Mouse (Mus musculus) kidney, adult 2 months (tissue): ENCODE measurements around the gene BC107364. TPM values are rescaled to one million over a fixed set of nuclear protein-coding genes. Genes with fewer than 3 reads are reported as not detected.
A peak's percentile ranks its signal among the peaks of the same experiment; 100 is the strongest.
"Not testable (repeated sequence)": the region's sequence is repeated elsewhere in the genome, so short reads cannot be mapped to it uniquely, and the experiment has no call there.

Experiments used
- DNase-seq: peaks from one replicate; pipeline ENCODE4 v3.0.0; 2021
- H3K27ac ChIP-seq: fragments of 200-500 bp; 2 replicates; pipeline ENCODE4 v1.5.1; 2012; ENCODE audit warnings: low read depth, low read length, control low read depth, inconsistent platforms; ENCODE audit not compliant: insufficient read depth
- H3K27me3 ChIP-seq: fragments of 200-500 bp; replicated peaks from 2 replicates; pipeline ENCODE4 v1.6.1; 2012; ENCODE audit warnings: mild to moderate bottlenecking, moderate library complexity, low read length, inconsistent platforms; ENCODE audit not compliant: control insufficient read depth, insufficient read depth
- H3K36me3 ChIP-seq: fragments of 200-500 bp; 2 replicates; pipeline ENCODE4 v1.6.1; 2012; ENCODE audit warnings: mild to moderate bottlenecking, moderate library complexity, low read length, inconsistent platforms; ENCODE audit not compliant: control insufficient read depth, insufficient read depth
- H3K4me1 ChIP-seq: fragments of 200-500 bp; 2 replicates; pipeline ENCODE4 v1.6.1; 2011; ENCODE audit warnings: low read length; ENCODE audit not compliant: control insufficient read depth, insufficient read depth
- H3K4me3 ChIP-seq: fragments of 200-500 bp; 2 replicates; pipeline ENCODE4 v1.5.1; 2011; ENCODE audit warnings: mild to moderate bottlenecking, low read depth, low read length, control low read depth; ENCODE audit not compliant: insufficient read depth
- CTCF ChIP-seq: fragments of 200-500 bp; conservative IDR thresholded peaks from 2 replicates; pipeline ENCODE4 v1.5.1; 2011; ENCODE audit warnings: low read depth, mild to moderate bottlenecking, control low read depth, low read length, moderate library complexity, mixed read lengths; ENCODE audit not compliant: insufficient read depth, insufficient read length
- POLR2A ChIP-seq: fragments of 200-500 bp; IDR thresholded peaks from one replicate; pipeline ENCODE4 v1.6.1; 2011; ENCODE audit warnings: low read depth, low read length, control low read depth
- WGBS: fragments of 180-500 bp; shearing (Covaris S2); methylation state at CpG from one replicate; pipeline ENCODE4 v1.1.7; 2018; 5-methylcytosine and 5-hydroxymethylcytosine counted together
- polyA plus RNA-seq: library from polyadenylated mRNA; depleted of rRNA; stranded (reverse); fragments of >200 nt; gene quantifications from 2 replicates; pipeline ENCODE4 v1.2.3, GENCODE M21; 2012; rRNA removed

BC107364 gene
- polyA plus RNA-seq, 1 experiment = 0.14 TPM

DNA sequence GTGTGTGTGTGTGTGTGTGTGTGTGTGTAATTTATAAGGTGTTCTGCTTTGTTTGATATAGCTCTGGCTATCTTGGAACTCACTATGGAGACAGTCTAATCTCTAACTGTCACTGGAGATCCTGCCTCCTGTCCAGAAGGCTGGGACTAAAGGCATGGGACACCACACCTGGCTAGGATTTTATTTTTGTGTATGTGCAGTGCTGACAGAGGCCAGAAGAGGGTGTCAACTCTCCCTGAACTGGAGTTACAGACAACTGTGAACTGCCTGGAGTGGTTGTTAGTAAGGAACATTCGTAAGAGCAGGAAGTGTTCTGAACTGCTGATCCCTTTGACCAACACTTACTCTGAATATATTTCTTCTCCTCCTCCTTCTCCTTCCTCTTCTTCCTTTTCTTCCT lies 49.1 kb downstream of the BC107364 start:
- Histone ChIP-seq H3K4me1 (no peaks in the 10 kb centered on the region), H3K36me3 (no peaks in the 10 kb centered on the region), H3K4me3 (no peak overlapping the region), H3K27me3 (peaks cover 7% of the 10 kb centered on the region), H3K27ac (no peak overlapping the region)
- DNase-seq = no peak
- WGBS = 36% methylated on average over 1 of the region's 1 CpGs
- TF ChIP-seq CTCF = peak; percentile 31; the same call in 1 of the 2 replicates
- TF ChIP-seq POLR2A = no peak

DNA sequence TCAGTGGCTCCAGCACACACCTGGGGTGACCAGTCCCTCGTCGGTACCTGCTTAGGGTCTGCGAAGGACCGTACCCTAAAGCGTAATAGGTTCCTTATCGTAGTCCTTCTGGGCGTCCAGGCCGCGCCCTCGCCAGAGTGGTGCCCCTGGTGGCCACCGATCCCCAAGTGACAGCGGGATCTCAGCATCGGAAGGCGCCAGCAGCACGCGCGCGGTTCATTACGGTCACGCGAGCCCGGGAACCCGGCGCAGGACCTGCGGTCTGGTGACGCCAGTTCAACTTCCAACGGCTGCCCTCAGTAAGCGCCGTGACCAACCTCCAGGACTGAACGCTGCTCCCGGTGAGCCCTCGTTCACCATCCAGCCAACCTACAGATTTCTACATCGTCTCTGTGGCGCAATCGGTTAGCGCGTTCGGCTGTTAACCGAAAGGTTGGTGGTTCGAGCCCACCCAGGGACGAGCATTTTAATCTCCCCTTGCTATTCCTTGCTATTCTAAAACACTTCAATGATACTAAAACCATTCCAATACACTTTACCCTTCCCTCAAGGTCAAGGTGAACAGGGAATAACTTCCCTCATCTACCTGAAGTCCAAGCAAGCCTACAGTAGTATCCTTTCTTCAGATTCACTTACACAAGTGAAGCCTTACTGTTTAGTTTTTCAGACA lies 50.1 kb downstream of the BC107364 start:
- 8% methylated on average over 41 of the region's 41 CpGs for WGBS
- Histone ChIP-seq H3K27ac (no peak overlapping the region), H3K27me3 (peaks cover 7% of the 10 kb centered on the region), H3K4me1 (no peaks in the 10 kb centered on the region), H3K36me3 (no peaks in the 10 kb centered on the region), H3K4me3 (no peak overlapping the region)
- DNase-seq = peak; percentile 4
- TF ChIP-seq POLR2A (no peak), CTCF (0 out of 2 replicates have a peak, but pooled peaks have one; percentile 2)

DNA sequence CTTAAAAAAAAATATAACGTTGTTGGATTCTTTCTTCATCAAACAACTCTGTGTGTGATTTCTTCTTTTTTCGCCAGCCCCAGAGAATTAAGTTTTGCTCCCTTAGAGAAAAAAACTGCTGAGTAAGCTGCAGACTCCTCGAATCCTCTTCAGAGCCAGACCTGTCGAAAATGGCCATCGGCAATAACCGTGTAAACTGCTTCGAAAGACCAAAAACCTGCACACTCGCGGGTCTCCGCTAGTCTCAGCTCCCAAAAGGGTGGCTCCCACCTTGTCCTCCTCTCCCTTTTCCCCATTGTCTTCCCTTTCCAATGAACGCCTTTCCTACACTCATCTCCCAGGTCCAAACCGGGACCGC lies 50.7 kb downstream of the BC107364 start:
- Histone ChIP-seq H3K4me1 (no peaks in the 10 kb centered on the region), H3K27ac (no peak overlapping the region), H3K4me3 (no peak overlapping the region), H3K36me3 (no peaks in the 10 kb centered on the region), H3K27me3 (peaks cover 7% of the 10 kb centered on the region)
- TF ChIP-seq CTCF = no peak
- no peak for TF ChIP-seq POLR2A
- no peak for DNase-seq
- 5% methylated on average over 13 of the region's 13 CpGs for WGBS

DNA sequence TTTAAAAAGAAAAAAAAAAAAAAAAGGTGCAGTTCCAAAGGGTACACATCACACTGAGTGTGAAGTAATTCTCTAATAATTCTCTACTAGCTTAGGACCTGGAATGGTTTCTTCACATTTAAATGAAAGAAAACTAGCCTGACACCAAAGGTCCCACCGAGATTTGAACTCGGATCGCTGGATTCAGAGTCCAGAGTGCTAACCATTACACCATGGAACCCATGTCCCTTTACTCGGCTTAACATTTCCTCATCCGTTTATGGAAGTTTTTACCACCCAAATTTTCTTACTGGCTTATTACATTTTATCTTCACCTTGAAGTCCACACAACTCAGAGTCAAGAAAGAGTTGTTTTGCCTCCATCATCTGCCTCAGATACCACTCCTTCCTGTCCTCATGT lies 53.2 kb downstream of the BC107364 start:
- 8% methylated on average over 5 of the region's 5 CpGs for WGBS
- Histone ChIP-seq H3K4me1 (no peaks in the 10 kb centered on the region), H3K27me3 (peaks cover 3% of the 10 kb centered on the region; the same call in 1 of the 2 replicates), H3K27ac (no peak overlapping the region), H3K36me3 (no peaks in the 10 kb centered on the region), H3K4me3 (no peak overlapping the region)
- TF ChIP-seq POLR2A = no peak
- TF ChIP-seq CTCF = no peak
- no peak for DNase-seq

DNA sequence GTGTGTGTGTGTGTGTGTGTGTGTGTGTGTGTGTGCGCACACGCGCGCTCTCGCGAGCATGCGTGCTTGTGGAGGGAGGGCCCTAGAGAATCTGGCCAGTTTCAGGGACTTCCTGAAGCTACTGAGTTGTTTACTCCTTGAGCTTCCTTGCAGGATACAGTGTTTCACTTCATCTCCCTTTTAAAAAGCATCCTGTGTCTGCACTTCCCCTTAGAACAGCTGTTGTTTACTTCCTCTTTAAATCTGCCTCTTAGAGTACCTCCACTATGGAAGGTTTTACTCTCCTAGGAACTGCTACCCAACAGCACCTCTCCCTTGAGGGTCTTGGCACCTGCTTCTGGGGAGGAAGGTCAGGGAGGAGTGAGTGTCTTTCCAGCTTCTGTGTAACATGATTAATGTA lies 55.2 kb downstream of the BC107364 start:
- no peaks in the 10 kb centered on the region for H3K27me3 ChIP-seq
- H3K4me3 ChIP-seq = no peak overlapping the region
- DNase-seq = no peak
- H3K36me3 ChIP-seq = no peaks in the 10 kb centered on the region
- H3K27ac ChIP-seq = no peak overlapping the region
- TF ChIP-seq POLR2A = no peak
- no peak for TF ChIP-seq CTCF
- WGBS = 92% methylated on average over 7 of the region's 7 CpGs
- H3K4me1 ChIP-seq = no peaks in the 10 kb centered on the region

DNA sequence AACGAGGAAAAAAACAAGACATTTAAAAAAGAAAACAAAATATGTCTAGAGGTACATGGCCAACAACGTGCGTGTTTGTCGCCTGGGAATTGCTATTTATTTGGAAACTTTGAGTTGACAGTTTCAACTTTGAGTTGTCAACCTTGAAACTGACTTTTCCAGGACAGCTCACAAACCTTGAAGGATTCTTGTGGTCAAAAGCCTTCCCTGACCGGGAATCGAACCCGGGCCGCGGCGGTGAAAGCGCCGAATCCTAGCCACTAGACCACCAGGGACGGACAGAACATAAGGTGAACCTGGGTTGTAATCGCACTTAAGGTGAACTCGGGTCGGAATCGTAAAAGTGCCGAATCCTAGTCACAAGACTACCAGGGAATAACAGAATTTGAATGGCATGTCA lies 64.9 kb downstream of the BC107364 start:
- no CpG with 5 or more reads among the region's 18 CpGs for whole genome bisulfite sequencing
- not testable (repeated sequence) for H3K36me3 ChIP-seq

More for the DNA sequence above, 64.9 kb downstream of the BC107364 start:
- not testable (repeated sequence) for H3K4me3 ChIP-seq, H3K27ac ChIP-seq, H3K27me3 ChIP-seq, H3K4me1 ChIP-seq, DNase-seq

Other genes starting within 250 kb of the BC107364 start
- gene Bola1, start 232.6 kb downstream of the BC107364 start, polyA plus RNA-seq = 67.8 and 79.8 TPM in 2 replicates
- 0.66 and 1.7 TPM in 2 replicates for gene Hist2h2ab, start 232.4 kb downstream of the BC107364 start, polyA plus RNA-seq
- gene Hist2h2ac, start 231.4 kb downstream of the BC107364 start, polyA plus RNA-seq = 3.7 and 6.3 TPM in 2 replicates
- gene Hist2h2be, start 231.2 kb downstream of the BC107364 start, polyA plus RNA-seq = 5.1 and 6.0 TPM in 2 replicates
- gene Hist2h3c2, start 213.2 kb downstream of the BC107364 start, polyA plus RNA-seq = 8.6 and 12.9 TPM in 2 replicates
- 162 and 196 TPM in 2 replicates for gene Hist2h2aa2, start 212.0 kb downstream of the BC107364 start, polyA plus RNA-seq
- 285 and 388 TPM in 2 replicates for gene Hist2h2aa1, start 206.8 kb downstream of the BC107364 start, polyA plus RNA-seq
- gene Hist2h3c1, start 205.6 kb downstream of the BC107364 start, polyA plus RNA-seq = not detected in 2 replicates
- 1.5 and 2.7 TPM in 2 replicates for gene Hist2h4, start 189.0 kb downstream of the BC107364 start, polyA plus RNA-seq
- gene Hist2h3b, start 183.7 kb downstream of the BC107364 start, polyA plus RNA-seq = 10.1 and 14.1 TPM in 2 replicates
- 0.97 and 1.1 TPM in 2 replicates for gene Hist2h2bb, start 182.6 kb downstream of the BC107364 start, polyA plus RNA-seq
- gene Fcgr1, start 158.3 kb downstream of the BC107364 start, polyA plus RNA-seq = 1.3 TPM in 2 replicates
- gene Hfe2, start 72.9 kb upstream of the BC107364 start, polyA plus RNA-seq = 0.23 and 3.9 TPM in 2 replicates
- 514 and 518 TPM in 2 replicates for gene Txnip, start 105.7 kb upstream of the BC107364 start, polyA plus RNA-seq
- gene Gm16253, start 124.7 kb upstream of the BC107364 start, polyA plus RNA-seq = 0.20 TPM in 1 of 2 replicates, not detected in the other
- 14.5 and 15.3 TPM in 2 replicates for gene Polr3gl, start 141.9 kb upstream of the BC107364 start, polyA plus RNA-seq
- gene Ankrd34a, start 144.3 kb upstream of the BC107364 start, polyA plus RNA-seq = 0.23 and 0.38 TPM in 2 replicates
- 7.7 and 9.6 TPM in 2 replicates for gene Lix1l, start 148.8 kb upstream of the BC107364 start, polyA plus RNA-seq
- 7.8 and 16.1 TPM in 2 replicates for gene Rbm8a, start 177.6 kb upstream of the BC107364 start, polyA plus RNA-seq
- gene Pex11b, start 183.1 kb upstream of the BC107364 start, polyA plus RNA-seq = 57.6 and 57.7 TPM in 2 replicates
- gene Gm42957, start 183.2 kb upstream of the BC107364 start, polyA plus RNA-seq = 0.07 TPM in 1 of 2 replicates, not detected in the other
- gene Itga10, start 193.3 kb upstream of the BC107364 start, polyA plus RNA-seq = 1.2 and 1.6 TPM in 2 replicates
- gene Ankrd35, start 217.8 kb upstream of the BC107364 start, polyA plus RNA-seq = 0.38 and 0.45 TPM in 2 replicates
- 21.0 and 23.2 TPM in 2 replicates for gene Pias3, start 244.1 kb upstream of the BC107364 start, polyA plus RNA-seq